Mouse (Mus musculus) activated CD4-positive, CD25-positive, alpha-beta regulatory T cell, adult 4 months (primary cell): Measurements from ENCODE around the gene Xxylt1. TPM values are rescaled to one million over a fixed set of nuclear protein-coding genes. Genes with fewer than 3 reads are reported as not detected.

Experiments
- ATAC-seq: one replicate; pipeline ENCODE4 v1.8.0; 2017
- polyA plus RNA-seq, 2 experiments: library from polyadenylated mRNA; unstranded; fragments of 100-300 nt; shearing (Covaris generic); gene quantifications; one replicate each; pipeline ENCODE4 v1.2.1; 2017

Gene Xxylt1
- polyA plus RNA-seq, result 10 to 100 TPM; 17.0 to 27.9 TPM

- ATAC-seq, result peak; percentile 96
Observed at GRCm38 (mm10) chr16:31081125-31081664, at the start of gene Xxylt1. Gene Xxylt1 (minus strand): TSS chr16:31081432.

- ATAC-seq, result no peak
Observed at GRCm38 (mm10) chr16:31128116-31128515, 46.9 kb upstream of the Xxylt1 start.

GRCm38 (mm10) chr16:31124991-31125390 lies 43.8 kb upstream of the Xxylt1 start:
- no peak for ATAC-seq

GRCm38 (mm10) chr16:31121612-31122011 lies 40.4 kb upstream of the Xxylt1 start:
- ATAC-seq, result no peak

- no peak for ATAC-seq
Observed at GRCm38 (mm10) chr16:31113596-31113995, 32.4 kb upstream of the Xxylt1 start.

GRCm38 (mm10) chr16:31101352-31101751 lies 20.1 kb upstream of the Xxylt1 start:
- ATAC-seq, result no peak

- no peak for ATAC-seq
Observed at GRCm38 (mm10) chr16:31099906-31100305, 18.7 kb upstream of the Xxylt1 start.

GRCm38 (mm10) chr16:31094036-31094435 lies 12.8 kb upstream of the Xxylt1 start:
- ATAC-seq, result no peak

- no peak for ATAC-seq
Observed at GRCm38 (mm10) chr16:31093186-31093585, 12.0 kb upstream of the Xxylt1 start.

- ATAC-seq, result no peak
Observed at GRCm38 (mm10) chr16:31081891-31082290, 659 bp upstream of the Xxylt1 start.

- ATAC-seq, result peak; percentile 24
Observed at GRCm38 (mm10) chr16:31080573-31081051, 620 bp downstream of the Xxylt1 start.

GRCm38 (mm10) chr16:31077396-31077795 lies 3.8 kb downstream of the Xxylt1 start:
- ATAC-seq, result no peak

GRCm38 (mm10) chr16:31076436-31076835 lies 4.8 kb downstream of the Xxylt1 start:
- ATAC-seq, result no peak

- ATAC-seq, result no peak
Observed at GRCm38 (mm10) chr16:31074324-31074908, 6.8 kb downstream of the Xxylt1 start.

- ATAC-seq, result no peak
Observed at GRCm38 (mm10) chr16:31071731-31072130, 9.5 kb downstream of the Xxylt1 start.

GRCm38 (mm10) chr16:31070358-31071133 lies 10.7 kb downstream of the Xxylt1 start:
- peak; percentile 50 for ATAC-seq

GRCm38 (mm10) chr16:31069211-31070166 lies 11.7 kb downstream of the Xxylt1 start:
- no peak for ATAC-seq

- no peak for ATAC-seq
Observed at GRCm38 (mm10) chr16:31068280-31068679, 13.0 kb downstream of the Xxylt1 start.

- peak; percentile 80 for ATAC-seq
Observed at GRCm38 (mm10) chr16:31066344-31067098, 14.7 kb downstream of the Xxylt1 start.

- ATAC-seq, result no peak
Observed at GRCm38 (mm10) chr16:31064782-31065181, 16.4 kb downstream of the Xxylt1 start.

GRCm38 (mm10) chr16:31062918-31063317 lies 18.3 kb downstream of the Xxylt1 start:
- no peak for ATAC-seq
